Mouse (Mus musculus): ENCODE results near the gene Actr6. TPM values are rescaled to one million over a fixed set of nuclear protein-coding genes. Genes with fewer than 3 reads are reported as not detected.
"Not testable (repeated sequence)": the region's sequence is repeated elsewhere in the genome, so short reads cannot be mapped to it uniquely, and the experiment has no call there.

The Actr6 gene
- polyA plus RNA-seq, 1 experiment: 14.4 TPM

DNA sequence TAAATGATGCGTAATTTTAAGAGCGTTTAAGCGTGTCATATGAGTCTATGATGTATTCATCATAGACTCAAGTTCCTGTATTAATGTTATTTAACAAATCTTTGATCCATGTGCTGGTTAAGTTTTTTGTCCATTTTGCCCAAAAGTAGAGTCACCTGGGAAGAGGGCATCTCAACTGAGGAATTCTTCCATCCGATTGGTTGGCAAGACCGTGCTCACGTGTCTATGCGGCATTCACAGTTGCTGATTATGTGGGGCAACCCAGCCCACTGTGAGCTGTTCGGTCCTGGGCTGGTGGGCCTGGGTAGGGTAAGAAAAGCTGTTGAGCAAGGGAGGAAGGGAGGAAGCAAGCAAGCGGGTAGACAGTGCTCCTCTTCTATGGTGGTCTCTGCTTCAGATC lies 6.3 kb upstream of the Actr6 start:
- no peak for DNase-seq (ENCODE audit: low spot score)

GRCm38 (mm10) chr10:89737887-89738286 lies 5.8 kb upstream of the Actr6 start:
- DNase-seq (ENCODE audit: low spot score): no peak

DNA sequence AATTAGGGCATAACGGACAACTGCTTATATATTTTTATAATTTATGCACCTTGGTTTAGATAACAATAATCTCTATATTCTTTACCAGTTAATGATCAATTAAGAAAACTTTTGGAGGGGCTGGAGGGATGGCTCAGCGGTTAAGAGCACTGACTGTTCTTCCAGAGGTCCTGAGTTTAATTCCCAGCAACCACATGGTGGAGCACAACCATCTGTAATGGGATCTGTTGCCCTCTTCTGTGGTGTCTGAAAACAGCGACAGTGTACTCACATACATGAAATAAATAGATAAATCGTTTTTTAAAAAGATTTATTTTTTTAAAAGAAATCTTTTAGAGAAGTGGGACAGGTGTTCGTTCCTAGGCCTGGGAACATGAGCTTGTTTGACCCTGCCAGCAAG lies 5.0 kb upstream of the Actr6 start:
- DNase-seq (ENCODE audit: low spot score): no peak

- no peak for DNase-seq (ENCODE audit: low spot score)
Measured at GRCm38 (mm10) chr10:89731341-89731740, 754 bp downstream of the Actr6 start.

DNA sequence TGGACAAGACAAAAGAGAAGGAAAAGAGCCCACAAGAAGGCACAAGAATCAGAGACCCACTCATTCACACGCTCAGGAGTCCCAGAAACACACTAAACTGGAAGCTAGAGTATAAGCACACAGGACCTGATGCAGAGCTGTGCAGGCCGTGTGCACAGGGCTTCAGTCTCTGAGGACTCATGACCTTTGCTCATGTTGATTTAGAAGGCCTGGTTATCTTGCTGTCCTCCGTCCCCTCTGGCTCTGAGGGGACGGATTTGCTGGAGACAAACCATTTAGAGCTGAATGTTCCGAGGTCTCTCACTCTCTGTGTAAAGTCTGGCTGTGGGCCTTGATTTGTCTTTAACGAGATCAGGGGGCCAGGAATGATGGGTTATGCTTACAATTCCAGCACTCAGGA lies 1.7 kb downstream of the Actr6 start:
- no peak for DNase-seq (ENCODE audit: low spot score)

DNA sequence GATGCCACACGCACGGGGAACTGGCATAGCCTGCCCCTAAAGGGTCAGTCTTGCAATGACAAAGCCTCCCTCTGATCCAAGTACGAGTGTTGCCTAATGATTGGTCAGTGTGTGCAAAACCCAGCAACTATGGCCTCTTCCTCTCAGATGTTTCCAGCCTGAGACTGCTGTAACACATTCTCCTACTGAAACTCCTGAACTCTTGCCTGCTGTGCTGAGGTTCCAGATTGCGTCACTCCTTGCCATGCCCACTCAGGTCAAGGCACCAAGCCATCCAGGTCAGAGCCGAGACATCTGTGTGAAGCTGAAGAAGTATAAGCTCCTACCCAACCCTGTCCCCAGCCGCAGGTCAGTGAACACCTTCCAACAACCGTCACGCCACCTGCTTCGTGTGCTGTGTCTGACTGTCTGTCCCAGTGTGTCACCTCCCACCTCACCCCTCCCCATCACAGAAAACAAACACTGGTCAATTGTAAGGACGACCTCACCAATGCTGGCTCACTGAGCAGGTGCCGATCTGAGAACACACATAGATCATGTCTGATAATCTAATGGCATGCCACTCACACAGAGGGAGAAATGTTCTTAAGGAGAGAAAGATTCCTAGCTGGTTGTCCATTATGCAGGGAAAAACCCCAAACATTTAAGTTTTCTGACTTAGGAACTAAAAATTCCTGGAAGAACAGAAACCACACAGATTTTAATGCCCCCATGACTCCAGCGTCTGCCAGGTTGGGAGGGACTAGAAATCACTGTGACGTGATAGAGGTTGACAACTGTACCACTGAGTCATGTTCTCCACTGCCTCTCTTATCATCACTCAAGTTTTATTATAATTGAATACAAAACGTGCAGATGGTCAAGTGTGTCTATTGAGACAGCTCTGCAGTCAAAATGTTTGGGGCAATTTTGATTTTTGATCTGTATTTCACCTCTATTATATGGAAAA lies 9.6 kb downstream of the Actr6 start:
- DNase-seq (ENCODE audit: low spot score): no peak

GRCm38 (mm10) chr10:89720796-89721195 lies 11.3 kb downstream of the Actr6 start:
- no peak for DNase-seq (ENCODE audit: low spot score)

GRCm38 (mm10) chr10:89720252-89720651 lies 11.8 kb downstream of the Actr6 start:
- no peak for DNase-seq (ENCODE audit: low spot score)

DNA sequence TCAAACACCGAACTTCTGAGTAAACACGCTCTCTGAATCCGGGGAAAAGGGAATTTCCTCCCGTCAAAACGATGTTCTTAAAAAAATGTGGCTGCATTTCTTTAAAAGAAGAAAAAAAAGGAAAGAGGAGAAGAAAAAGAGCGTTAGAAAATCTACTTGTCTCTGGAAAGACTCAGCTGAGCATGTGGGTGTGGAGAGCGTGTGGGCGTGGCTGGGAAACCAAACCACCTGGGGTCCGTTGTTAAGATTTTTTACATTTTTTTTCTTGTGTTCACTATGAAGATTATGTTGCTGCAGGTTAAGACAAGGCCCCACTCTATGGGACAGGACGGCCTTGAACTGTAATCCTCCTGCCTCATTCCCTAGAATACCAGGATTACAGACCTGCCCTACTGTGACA lies 17.2 kb downstream of the Actr6 start:
- no peak for DNase-seq (ENCODE audit: low spot score)

DNA sequence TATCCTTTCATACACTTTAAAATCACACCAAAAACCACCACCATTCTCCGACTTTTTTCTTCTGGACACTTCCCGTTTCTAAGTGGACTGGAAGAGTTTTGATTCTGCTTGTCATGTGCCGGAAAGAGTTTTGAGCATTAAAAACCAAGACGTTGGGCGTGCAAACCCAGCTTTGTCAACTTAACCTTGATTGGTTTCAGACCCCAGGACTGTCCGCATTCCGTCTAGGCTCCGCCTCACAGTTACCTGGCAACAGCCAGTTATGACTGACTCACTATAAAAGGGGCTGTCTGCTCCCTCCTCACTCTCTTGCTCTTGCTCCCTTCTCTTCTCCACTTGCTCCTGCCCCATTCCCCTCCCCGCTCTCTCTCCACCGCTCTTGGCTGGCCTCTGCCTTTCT lies 23.4 kb downstream of the Actr6 start:
- no peak for DNase-seq (ENCODE audit: low spot score)

DNA sequence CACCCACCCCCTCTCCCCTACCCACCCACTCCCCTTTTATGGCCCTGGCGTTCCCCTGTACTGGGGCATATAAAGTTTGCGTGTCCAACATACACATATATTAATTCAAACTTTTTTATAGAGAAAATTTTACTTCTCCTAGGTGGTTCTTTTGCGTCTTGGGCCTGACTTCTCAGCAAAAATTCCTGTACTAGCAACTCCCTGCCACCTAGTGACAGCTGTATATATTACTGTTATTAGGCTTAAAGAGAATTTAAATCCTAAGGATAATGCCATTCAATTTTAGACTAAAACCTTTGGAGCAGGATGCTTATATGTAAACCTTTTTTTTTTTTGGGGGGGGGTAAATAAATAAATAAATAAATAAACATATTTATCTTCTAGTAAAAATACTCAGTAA lies 24.7 kb downstream of the Actr6 start:
- no peak for DNase-seq (ENCODE audit: low spot score)

GRCm38 (mm10) chr10:89703042-89703441 lies 29.1 kb downstream of the Actr6 start:
- no peak for DNase-seq (ENCODE audit: low spot score)

DNA sequence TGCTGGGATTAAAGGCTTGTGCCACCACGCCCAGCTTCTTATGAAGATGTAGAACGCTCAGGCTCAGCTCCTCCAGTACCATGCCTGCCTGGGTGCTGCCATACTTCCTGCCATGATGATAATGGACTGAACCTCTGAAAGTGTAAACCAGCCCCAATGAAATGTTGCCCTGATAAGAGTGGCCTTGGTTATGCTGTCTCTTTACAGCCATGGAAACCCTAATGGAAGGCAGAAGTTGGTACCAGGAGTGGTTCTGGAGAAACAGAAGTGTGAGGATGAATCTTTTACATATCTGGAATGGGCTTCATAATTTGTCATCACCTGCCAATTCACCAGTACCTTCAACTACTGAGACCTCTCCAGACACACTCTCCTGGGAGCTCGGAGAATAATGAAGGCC lies 34.1 kb downstream of the Actr6 start:
- DNase-seq (ENCODE audit: low spot score): no peak

DNA sequence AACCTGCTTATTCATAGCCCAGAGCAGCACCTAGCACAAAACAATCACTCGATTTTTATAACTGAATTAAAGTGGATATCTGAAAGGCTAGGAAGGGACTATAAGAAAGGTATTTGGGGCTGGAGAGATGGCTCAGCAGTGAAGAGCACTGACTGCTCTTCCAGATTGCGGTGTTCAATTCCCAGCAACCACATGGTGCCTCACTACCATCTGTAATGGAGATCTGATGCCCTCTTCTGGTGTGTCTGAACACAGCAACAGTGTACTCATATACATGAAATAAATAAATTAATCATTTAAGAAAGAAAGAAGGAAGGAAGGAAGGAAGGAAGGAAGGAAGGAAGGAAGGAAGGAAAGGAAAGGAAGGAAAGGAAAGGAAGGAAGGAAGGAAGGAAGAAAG lies 35.8 kb downstream of the Actr6 start:
- not testable (repeated sequence) for DNase-seq (ENCODE audit: low spot score)

- no peak for DNase-seq (ENCODE audit: low spot score)
Measured at GRCm38 (mm10) chr10:89695194-89695911, 36.7 kb downstream of the Actr6 start.

- DNase-seq (ENCODE audit: low spot score): no peak
Measured at GRCm38 (mm10) chr10:89690021-89690420, 42.1 kb downstream of the Actr6 start.

GRCm38 (mm10) chr10:89687455-89687854 lies 44.6 kb downstream of the Actr6 start:
- no peak for DNase-seq (ENCODE audit: low spot score)

GRCm38 (mm10) chr10:89686139-89686808 lies 45.8 kb downstream of the Actr6 start, which contains the start of gene Scyl2:
Gene Scyl2 (minus strand): TSS chr10:89686285.
- peak; percentile 89 for DNase-seq (ENCODE audit: low spot score)

DNA sequence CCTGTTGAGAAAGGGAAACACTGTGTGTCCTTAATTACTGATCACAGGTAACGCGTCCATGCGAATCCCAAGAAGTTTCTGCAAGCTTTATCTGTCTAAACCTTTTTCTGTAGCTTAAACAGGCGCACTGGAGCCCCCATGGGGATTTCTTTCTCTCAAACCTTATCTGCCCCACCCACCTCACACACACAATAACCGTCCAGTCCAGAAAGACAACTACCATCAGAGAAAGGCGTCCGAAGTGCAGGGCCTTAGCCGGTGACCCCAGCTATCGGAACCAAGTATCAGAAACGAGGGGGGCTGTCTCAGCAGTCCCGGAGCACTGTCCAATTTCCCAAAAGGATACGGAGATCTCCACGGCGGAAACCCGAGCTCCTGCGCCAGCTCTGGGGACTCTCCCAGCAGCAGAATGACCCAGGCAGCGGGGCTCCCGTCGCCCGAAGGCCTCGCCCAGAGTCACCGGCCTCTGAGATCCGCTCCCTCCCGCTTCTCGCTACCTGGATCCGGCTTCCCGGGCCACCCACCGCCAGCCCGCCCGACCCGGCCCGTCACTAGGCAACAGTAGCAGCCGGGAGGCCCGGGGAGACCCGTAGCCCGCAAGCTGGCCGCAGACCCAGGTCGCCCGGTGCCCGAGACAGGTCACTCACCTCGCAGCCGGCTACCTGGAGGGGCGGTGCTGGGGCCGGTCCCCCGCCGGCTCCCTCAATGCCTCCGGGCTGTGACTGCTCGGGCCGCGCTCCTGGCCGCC lies 46.5 kb downstream of the Actr6 start:
- no peak for DNase-seq (ENCODE audit: low spot score)

DNA sequence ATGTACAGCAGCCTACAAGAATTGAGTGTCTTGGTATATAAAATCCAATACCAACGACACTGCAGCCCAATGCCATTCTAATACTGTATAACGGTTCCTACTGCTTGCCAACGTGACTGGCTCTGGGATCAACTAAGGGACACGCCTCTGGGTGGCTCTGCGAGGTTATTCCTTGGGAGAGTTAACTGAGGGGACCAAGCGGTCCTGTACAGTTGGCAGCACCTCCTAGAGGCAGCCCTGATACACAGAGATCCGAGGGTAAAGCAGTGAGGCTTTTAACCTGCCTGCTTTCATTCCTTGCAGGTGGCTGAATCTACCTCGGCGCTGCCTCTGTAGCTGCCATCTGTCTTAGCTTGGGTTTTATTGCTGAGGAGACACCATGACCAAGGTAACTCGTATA lies 49.1 kb downstream of the Actr6 start:
- no peak for DNase-seq (ENCODE audit: low spot score)

DNA sequence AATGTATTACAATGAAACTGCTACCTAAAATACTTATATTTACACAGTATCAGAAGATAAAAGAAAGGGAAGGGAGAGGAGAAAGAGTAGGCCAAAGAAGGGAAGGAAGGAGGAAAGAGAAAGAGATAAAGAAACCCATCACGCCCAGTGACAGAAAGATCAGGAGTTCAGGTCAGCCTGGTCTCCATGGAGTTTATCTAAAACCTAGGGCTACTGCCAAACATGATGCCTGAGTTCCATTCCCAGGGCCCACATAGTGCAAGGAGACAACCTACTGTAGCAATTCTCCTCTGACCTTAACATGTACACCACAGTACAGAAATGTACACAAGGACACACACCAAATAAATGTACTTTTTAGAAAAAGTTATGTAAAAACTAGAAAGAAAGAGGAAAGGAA lies 49.9 kb downstream of the Actr6 start:
- no peak for DNase-seq (ENCODE audit: low spot score)

- DNase-seq (ENCODE audit: low spot score): no peak
Measured at GRCm38 (mm10) chr10:89681706-89682105, 50.4 kb downstream of the Actr6 start.
